Mouse (Mus musculus) c-Kit-positive CD71-positive TER-119-positive erythroid progenitor cells, embryonic 14.5 days (primary cell): ENCODE measurements around the gene Tspan33.
A peak's percentile ranks its signal among the peaks of the same experiment; 100 is the strongest.
"Not testable (repeated sequence)": the region's sequence is repeated elsewhere in the genome, so short reads cannot be mapped to it uniquely, and the experiment has no call there.

ENCODE experiments used
- DNase-seq: peaks from one replicate; pipeline ENCODE4 v3.0.0-alpha.2; 2013; ENCODE audit warnings: low spot score

Gene Tspan33

GRCm38 (mm10) chr6:29693953-29694352, at the start of gene Tspan33:
Tspan33 (plus strand) TSS chr6:29694222.
- peak; percentile 89 for DNase-seq

GRCm38 (mm10) chr6:29649494-29650169, 44.4 kb upstream of the Tspan33 start:
- peak; percentile 82 for DNase-seq

- DNase-seq, result no peak
These were observed 43.9 kb upstream of the Tspan33 start for GRCm38 (mm10) chr6:29650170-29650549.

GRCm38 (mm10) chr6:29653271-29653670, 40.8 kb upstream of the Tspan33 start:
- no peak for DNase-seq

DNA sequence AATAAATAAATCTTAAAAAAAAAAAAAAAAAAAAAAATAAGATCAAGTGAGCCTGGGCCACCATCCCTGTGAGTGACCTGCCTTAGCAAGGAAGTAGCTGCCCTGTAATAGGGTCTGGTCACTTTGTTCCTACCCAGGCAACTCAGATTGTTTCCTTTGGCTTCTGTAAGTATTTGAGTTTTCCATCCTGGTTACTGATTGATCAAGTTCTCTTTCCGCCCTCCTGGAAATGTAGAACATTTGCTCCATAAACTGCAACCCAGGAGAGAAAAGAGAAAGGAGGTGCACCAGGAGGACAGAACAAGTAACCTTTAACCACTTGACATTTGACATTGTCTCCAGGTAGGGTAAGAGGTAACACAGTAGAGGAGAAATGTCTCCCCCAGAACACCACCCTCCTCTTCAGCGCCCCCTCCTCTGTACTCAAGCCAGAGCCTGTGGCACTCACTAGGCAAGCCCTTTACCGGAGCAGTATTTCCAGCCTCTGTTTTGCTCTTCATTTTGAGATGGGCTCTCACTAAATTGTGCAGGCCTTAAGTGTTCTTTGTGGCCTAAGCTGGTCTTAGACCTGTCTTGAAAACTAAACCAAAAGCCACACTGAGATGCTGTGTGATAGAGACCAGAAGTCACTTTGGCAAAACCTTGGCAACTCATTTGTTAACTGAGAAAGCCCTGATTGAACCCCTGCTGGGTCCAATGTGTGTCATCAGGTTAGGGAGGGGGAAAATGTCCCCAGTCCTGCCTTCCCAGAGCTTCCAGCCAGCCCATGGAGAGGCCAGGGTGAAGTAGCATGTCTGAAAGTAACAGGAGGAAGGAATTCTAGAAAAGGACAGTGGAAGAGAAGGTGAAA, 35.2 kb upstream of the Tspan33 start:
- DNase-seq, result no peak

GRCm38 (mm10) chr6:29659964-29660363, 34.1 kb upstream of the Tspan33 start:
- DNase-seq, result no peak

GRCm38 (mm10) chr6:29660662-29661307, 33.2 kb upstream of the Tspan33 start:
- no peak for DNase-seq

GRCm38 (mm10) chr6:29667266-29667665, 26.8 kb upstream of the Tspan33 start:
- no peak for DNase-seq

- DNase-seq, result no peak
These were observed 22.3 kb upstream of the Tspan33 start for GRCm38 (mm10) chr6:29671741-29672140.

DNA sequence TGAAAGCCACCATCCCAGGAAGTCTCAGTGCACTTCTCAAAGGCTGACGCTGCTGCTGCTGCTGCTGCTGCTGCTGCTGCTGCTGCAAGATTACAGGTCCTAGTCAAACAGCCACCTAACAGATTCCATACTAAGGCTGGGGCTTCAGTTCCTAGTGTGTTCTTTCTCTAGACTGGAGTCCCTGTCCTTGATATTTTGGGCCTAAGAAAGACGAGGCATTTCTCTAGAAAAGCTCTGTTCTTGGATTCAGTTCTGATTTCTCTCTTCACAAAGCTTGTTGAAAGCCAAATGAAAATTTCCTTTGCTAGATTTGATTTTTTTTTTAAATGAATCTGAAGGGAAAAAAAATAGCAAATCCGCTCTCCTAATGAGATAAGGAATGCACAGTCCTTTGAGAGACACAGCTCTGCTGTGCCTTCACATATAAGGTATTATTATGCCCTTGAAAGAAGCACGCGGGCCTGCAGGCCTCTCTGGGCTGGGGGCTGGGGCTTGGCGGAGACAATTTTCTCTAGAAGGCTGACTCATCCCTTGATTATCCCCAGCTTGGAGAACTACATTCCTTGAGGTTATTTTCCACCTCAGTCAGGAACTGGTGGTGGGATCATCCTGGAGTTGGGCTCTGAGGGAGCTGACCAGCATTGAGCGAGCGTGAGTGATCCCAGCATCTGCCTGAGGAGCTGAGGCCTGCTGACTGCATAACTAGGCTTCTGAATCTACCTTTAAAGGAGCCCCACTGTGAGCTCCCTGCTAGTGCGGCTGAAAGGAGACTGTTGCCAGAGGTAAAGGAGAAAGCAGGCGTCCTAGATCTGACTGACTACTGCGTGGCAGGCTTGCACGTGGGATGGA, 21.2 kb upstream of the Tspan33 start:
- no peak for DNase-seq

DNA sequence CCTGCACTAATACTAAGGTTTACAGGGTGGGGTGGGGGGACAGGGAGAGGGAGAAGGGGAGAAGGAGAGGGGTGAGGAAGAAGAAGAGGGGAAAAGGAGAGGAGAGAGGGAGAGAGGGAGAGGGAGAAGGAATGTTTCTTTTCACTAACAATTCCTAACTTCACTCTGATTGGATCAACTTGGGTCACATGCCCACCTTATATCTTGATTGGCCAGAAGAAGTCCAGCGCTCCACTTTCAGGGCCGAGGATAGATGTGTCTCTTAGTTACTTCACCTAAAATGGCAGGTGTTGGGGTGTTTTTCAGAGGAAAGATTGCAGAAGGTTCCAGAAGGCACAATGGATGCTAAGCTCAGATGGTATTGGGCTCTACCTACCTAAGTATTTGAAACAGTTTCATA, 20.3 kb upstream of the Tspan33 start:
- no peak for DNase-seq

DNA sequence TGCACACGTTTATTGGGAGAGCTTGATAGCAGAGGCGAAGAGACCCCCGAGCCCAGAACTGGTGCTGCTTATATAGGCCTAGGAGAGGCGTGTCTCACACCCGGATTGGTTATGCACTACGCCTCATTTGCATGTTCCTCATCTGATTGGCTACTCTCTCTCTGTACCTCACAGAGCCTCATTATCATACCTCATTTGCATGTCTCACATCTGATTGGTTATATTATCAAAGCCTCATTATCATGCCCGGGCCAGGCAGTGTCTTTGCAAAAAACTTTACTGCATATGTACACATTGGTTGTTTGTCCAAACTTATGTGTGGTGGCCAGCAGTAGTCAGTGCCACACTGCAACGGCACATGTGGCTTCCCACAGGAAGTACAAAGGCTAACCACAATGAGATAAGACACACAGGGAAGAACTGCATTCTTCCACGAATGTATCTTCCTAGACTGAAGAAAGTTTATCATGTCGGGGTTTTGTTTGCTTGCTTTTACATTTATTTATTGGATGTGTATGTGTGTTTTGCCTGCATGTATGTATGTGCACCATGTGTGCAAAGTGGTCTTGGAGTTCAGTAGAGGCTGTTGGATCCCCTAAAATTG, 14.0 kb upstream of the Tspan33 start:
- DNase-seq, result not testable (repeated sequence)

DNA sequence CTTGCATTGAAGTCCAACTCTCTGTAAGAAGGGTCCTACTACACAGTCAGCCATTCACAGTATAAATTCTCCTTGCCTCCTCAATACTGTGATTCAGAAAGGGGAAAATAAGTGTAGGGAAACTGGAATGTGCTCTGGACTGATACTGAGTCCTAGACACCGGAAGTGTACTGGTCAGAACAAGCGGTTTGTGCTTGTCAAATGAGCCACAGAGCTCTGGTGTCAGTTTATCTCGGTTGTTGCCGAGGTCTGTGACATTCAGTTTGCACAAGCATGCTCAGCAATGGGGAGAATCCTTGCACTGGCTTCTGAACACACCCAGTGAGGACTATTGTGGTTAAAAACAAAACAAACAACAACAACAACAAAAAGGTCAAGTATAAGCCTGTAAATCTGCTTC, 12.2 kb upstream of the Tspan33 start:
- DNase-seq, result no peak

- no peak for DNase-seq
These were observed 9.3 kb upstream of the Tspan33 start for GRCm38 (mm10) chr6:29684686-29685085.

DNA sequence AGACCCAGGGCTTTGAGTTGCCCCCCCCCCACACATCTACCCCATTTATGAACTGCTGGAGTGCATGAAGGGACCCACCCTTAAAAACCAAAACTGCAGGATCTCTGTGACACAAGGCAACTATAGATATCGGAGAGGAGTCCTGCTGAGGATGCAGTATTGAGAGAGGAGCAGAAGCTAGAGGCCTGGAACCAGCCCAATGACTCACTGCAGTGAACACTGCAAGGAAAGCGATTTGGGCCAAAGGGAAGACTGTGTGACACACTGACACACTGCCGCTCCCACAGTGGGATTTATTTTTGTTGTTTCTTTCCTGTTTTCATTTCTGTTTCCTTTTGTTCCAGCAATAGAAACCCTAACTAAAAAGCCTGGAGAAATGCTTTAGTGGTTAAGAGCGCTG, 8.1 kb upstream of the Tspan33 start:
- no peak for DNase-seq

- DNase-seq, result no peak
These were observed 4.6 kb upstream of the Tspan33 start for GRCm38 (mm10) chr6:29689458-29689857.

DNA sequence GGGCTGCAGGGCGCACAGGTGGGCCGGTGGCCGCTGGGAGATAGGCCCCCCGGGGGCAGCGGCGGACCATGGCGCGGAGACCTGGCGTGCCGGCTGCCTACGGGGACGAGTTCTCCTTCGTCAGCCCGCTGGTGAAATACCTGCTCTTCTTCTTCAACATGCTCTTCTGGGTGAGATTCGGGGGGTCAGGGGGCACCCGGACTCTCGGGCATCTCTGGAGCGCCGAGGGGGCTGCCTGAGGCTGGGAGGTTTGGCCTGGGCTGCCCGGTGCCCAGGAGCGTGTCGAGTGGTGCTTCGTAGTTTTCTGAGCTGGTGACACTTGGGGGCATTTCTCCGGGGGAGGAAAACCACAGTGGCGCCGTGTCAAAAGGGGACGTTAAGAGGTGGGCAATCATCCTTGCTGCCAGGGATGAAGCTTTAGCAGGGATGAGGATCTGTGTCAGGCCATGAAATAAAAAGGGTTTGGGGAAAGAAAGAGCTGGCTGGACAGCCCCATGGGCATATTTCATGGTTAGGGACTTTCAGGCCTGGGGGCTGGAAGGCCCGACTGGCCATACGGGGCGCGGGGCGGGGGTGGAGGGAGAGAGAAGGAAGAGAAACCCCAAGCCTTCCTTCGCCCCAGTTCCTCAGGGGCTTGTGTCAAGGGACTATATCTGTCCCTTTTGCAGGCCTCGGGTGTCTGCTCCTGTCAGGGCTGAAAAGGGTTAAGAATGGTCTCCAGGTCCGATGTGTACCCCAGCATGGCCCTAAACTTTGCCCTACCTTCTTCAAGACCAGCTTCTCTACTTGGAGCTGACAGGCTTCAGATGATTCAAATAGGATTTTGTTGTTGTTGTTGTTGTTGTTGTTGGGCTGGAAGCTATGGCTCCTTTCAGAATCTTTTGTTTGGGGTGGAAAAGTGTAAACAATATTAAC, 610 bp downstream of the Tspan33 start:
- no peak for DNase-seq

DNA sequence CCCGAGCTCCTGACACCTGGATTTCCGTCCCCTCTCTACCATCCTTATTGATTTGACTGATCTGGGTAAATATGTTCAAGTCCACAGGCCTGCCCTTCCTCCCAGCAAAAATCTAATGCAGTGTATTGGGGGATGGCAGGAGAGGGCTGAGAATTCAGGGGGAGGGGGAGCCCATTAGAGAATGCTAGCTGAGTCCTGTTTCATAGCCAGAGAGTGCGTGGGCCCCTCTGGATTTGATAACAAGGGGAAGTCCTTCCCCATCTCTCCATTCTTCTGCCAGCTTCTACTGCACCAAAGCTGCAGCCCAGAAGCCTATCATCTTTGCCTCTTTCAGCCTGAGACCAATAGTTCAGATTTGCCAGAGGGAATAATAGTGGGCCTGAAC, 1.3 kb downstream of the Tspan33 start:
- peak; percentile 64 for DNase-seq

- no peak for DNase-seq
These were observed 2.0 kb downstream of the Tspan33 start for GRCm38 (mm10) chr6:29695975-29696374.

DNA sequence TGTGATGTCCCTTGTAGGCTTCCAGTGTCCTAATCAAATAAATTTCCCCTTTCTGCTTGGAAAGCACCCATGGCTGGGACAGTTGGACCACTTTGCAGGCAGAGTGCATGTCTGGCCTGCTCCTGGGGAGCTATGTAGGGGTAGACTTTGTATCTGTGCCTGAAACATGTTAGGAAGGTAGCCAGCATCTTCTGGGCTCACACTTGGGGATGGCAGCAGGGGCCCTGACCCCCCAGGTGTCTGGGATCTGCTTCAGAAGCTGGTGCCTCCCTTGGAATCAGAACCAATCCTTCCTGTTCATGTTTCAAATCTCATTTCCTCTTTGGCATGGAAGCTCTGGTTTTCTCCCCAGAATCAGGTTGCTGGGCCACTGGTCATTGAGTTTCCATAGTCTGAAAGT, 3.1 kb downstream of the Tspan33 start:
- no peak for DNase-seq

GRCm38 (mm10) chr6:29697548-29697947, 3.5 kb downstream of the Tspan33 start:
- peak; percentile 90 for DNase-seq
